Mouse (Mus musculus) heart, embryonic 12.5 days (tissue): ENCODE measurements around the gene Srp54b. TPM values are rescaled to one million over a fixed set of nuclear protein-coding genes. Genes with fewer than 3 reads are reported as not detected.
"Not testable (repeated sequence)": the region's sequence is repeated elsewhere in the genome, so short reads cannot be mapped to it uniquely, and the experiment has no call there.

ENCODE experiments used
- ATAC-seq: fragments of 200-750 bp; cut with Nextera tagmentation; 2 replicates; pipeline ENCODE4 v1.8.0; 2017; ENCODE audit warnings: moderate TSS enrichment, moderate library complexity; ENCODE audit not compliant: insufficient number of reproducible peaks, low FRiP score
- H3K27ac ChIP-seq: fragments of 300-500 bp; sonication (generic); 2 replicates; pipeline ENCODE4 v1.5.1; 2016; ENCODE audit warnings: mild to moderate bottlenecking, moderate library complexity; ENCODE audit not compliant: poor library complexity, severe bottlenecking
- H3K27me3 ChIP-seq: fragments of 300-500 bp; sonication (generic); replicated peaks from 2 replicates; pipeline ENCODE4 v1.6.1; 2016; ENCODE audit warnings: mild to moderate bottlenecking, moderate library complexity
- H3K36me3 ChIP-seq: fragments of 300-500 bp; sonication (generic); 2 replicates; pipeline ENCODE4 v1.6.1; 2016; ENCODE audit warnings: mild to moderate bottlenecking, moderate library complexity
- H3K4me1 ChIP-seq: fragments of 300-500 bp; sonication (generic); replicated peaks from 2 replicates; pipeline ENCODE4 v1.6.1; 2016; ENCODE audit warnings: mild to moderate bottlenecking
- H3K4me2 ChIP-seq: fragments of 300-500 bp; sonication (generic); 2 replicates; pipeline ENCODE4 v1.6.1; 2016; ENCODE audit warnings: mild to moderate bottlenecking, moderate library complexity
- H3K4me3 ChIP-seq: fragments of 300-500 bp; sonication (generic); 2 replicates; pipeline ENCODE4 v1.5.1; 2016; ENCODE audit warnings: mild to moderate bottlenecking
- H3K9ac ChIP-seq: fragments of 300-500 bp; sonication (generic); 2 replicates; pipeline ENCODE4 v1.6.1; 2016; ENCODE audit warnings: mild to moderate bottlenecking, moderate library complexity
- H3K9me3 ChIP-seq: fragments of 300-500 bp; sonication (generic); replicated peaks from 2 replicates; pipeline ENCODE4 v1.6.1; 2016; ENCODE audit warnings: mild to moderate bottlenecking, moderate library complexity
- WGBS: fragments of 180-500 bp; shearing (Covaris S2); methylation state at CpG from one replicate; pipeline ENCODE4 v1.1.7; 2016; 5-methylcytosine and 5-hydroxymethylcytosine counted together
- polyA plus RNA-seq: library from polyadenylated mRNA; unstranded; fragments of >200 nt; fragmentation: Nextera tagmentation; extraction: Ambion mirVana; gene quantifications from 2 replicates; pipeline ENCODE4 v1.2.1, GENCODE M21; 2016

Gene Srp54b
- 48.5 and 51.2 TPM in 2 replicates for polyA plus RNA-seq

- not testable (repeated sequence) for H3K27me3 ChIP-seq, H3K9me3 ChIP-seq, H3K4me2 ChIP-seq, H3K9ac ChIP-seq, H3K27ac ChIP-seq, H3K36me3 ChIP-seq, H3K4me1 ChIP-seq
- ATAC-seq: peak; percentile 97
- H3K4me3 ChIP-seq: peak within 1 kb of the TSS; percentile 37
- no CpG with 5 or more reads among the region's 57 CpGs for WGBS
Measured at GRCm38 (mm10) chr12:55154559-55155448, at the start of gene Srp54b. Srp54b (plus strand) TSS chr12:55155104.

- not testable (repeated sequence) for H3K4me3 ChIP-seq, H3K4me2 ChIP-seq, H3K27ac ChIP-seq, H3K36me3 ChIP-seq, H3K9ac ChIP-seq, H3K9me3 ChIP-seq, H3K27me3 ChIP-seq, H3K4me1 ChIP-seq, ATAC-seq
- no CpG with 5 or more reads among the region's 7 CpGs for WGBS
Measured at GRCm38 (mm10) chr12:55112616-55113015, 42.3 kb upstream of the Srp54b start.

GRCm38 (mm10) chr12:55124242-55124641 lies 30.7 kb upstream of the Srp54b start, which contains the start of gene Fam177a:
Fam177a (plus strand) TSS chr12:55124469.
- H3K4me3 ChIP-seq, H3K27ac ChIP-seq, H3K9ac ChIP-seq, H3K4me2 ChIP-seq, H3K4me1 ChIP-seq, H3K27me3 ChIP-seq, H3K36me3 ChIP-seq, H3K9me3 ChIP-seq: not testable (repeated sequence)
- no CpG with 5 or more reads among the region's 40 CpGs for WGBS
- ATAC-seq: peak; percentile 98

- peak; percentile 41 for ATAC-seq
- H3K27ac ChIP-seq, H3K9me3 ChIP-seq, H3K27me3 ChIP-seq, H3K4me2 ChIP-seq, H3K4me3 ChIP-seq, H3K36me3 ChIP-seq, H3K4me1 ChIP-seq, H3K9ac ChIP-seq: not testable (repeated sequence)
- no CpG with 5 or more reads among the region's 18 CpGs for WGBS
Measured at GRCm38 (mm10) chr12:55124731-55125130, 30.2 kb upstream of the Srp54b start.

GRCm38 (mm10) chr12:55135540-55135939 lies 19.4 kb upstream of the Srp54b start:
- H3K27me3 ChIP-seq, H3K4me3 ChIP-seq, ATAC-seq, H3K9ac ChIP-seq, H3K4me1 ChIP-seq, H3K27ac ChIP-seq, H3K36me3 ChIP-seq, H3K9me3 ChIP-seq, H3K4me2 ChIP-seq: not testable (repeated sequence)
- no CpG with 5 or more reads among the region's 6 CpGs for WGBS

- H3K4me1 ChIP-seq, H3K4me2 ChIP-seq, H3K27ac ChIP-seq, H3K27me3 ChIP-seq, H3K9me3 ChIP-seq, H3K36me3 ChIP-seq, H3K9ac ChIP-seq, ATAC-seq, H3K4me3 ChIP-seq: not testable (repeated sequence)
- WGBS: no CpG with 5 or more reads among the region's 6 CpGs
Measured at GRCm38 (mm10) chr12:55137859-55138258, 17.0 kb upstream of the Srp54b start.

GRCm38 (mm10) chr12:55155449-55155783 lies 512 bp downstream of the Srp54b start:
- H3K9me3 ChIP-seq, H3K4me2 ChIP-seq, H3K36me3 ChIP-seq, H3K27ac ChIP-seq, H3K27me3 ChIP-seq, H3K9ac ChIP-seq, H3K4me1 ChIP-seq: not testable (repeated sequence)
- peak; percentile 49 for ATAC-seq
- WGBS: under 1% methylated on average over 13 of the region's 24 CpGs
- H3K4me3 ChIP-seq: peak overlapping the region; percentile 37

- ATAC-seq, H3K4me1 ChIP-seq, H3K4me2 ChIP-seq, H3K36me3 ChIP-seq, H3K27me3 ChIP-seq, H3K9ac ChIP-seq, H3K4me3 ChIP-seq, H3K27ac ChIP-seq, H3K9me3 ChIP-seq: not testable (repeated sequence)
- WGBS: no CpG with 5 or more reads among the region's 7 CpGs
Measured at GRCm38 (mm10) chr12:55167034-55167557, 12.2 kb downstream of the Srp54b start.

- H3K36me3 ChIP-seq, H3K9me3 ChIP-seq, H3K27me3 ChIP-seq, ATAC-seq, H3K27ac ChIP-seq, H3K4me1 ChIP-seq, H3K4me2 ChIP-seq, H3K4me3 ChIP-seq, H3K9ac ChIP-seq: not testable (repeated sequence)
- WGBS: no CpG with 5 or more reads among the region's 8 CpGs
Measured at GRCm38 (mm10) chr12:55187686-55188085, 32.8 kb downstream of the Srp54b start.

- H3K4me3 ChIP-seq, H3K4me1 ChIP-seq, ATAC-seq, H3K27ac ChIP-seq, H3K9me3 ChIP-seq, H3K27me3 ChIP-seq, H3K4me2 ChIP-seq, H3K9ac ChIP-seq, H3K36me3 ChIP-seq: not testable (repeated sequence)
- no CpG with 5 or more reads among the region's 5 CpGs for WGBS
Measured at GRCm38 (mm10) chr12:55189127-55189526, 34.2 kb downstream of the Srp54b start.

- H3K9ac ChIP-seq, H3K4me2 ChIP-seq, H3K27me3 ChIP-seq, H3K9me3 ChIP-seq, H3K36me3 ChIP-seq, H3K27ac ChIP-seq, H3K4me3 ChIP-seq, H3K4me1 ChIP-seq: not testable (repeated sequence)
- no CpG with 5 or more reads among the region's 40 CpGs for WGBS
- peak; percentile 97 for ATAC-seq
Measured at GRCm38 (mm10) chr12:55199306-55199705, 44.4 kb downstream of the Srp54b start, which contains the start of gene 1700047I17Rik2. 1700047I17Rik2 (plus strand) TSS chr12:55199592.

GRCm38 (mm10) chr12:55199799-55200198 lies 44.9 kb downstream of the Srp54b start:
- H3K27me3 ChIP-seq, H3K27ac ChIP-seq, H3K9ac ChIP-seq, H3K36me3 ChIP-seq, H3K9me3 ChIP-seq, H3K4me2 ChIP-seq, H3K4me1 ChIP-seq, H3K4me3 ChIP-seq: not testable (repeated sequence)
- peak; percentile 58 for ATAC-seq
- WGBS: no CpG with 5 or more reads among the region's 18 CpGs
